Mouse (Mus musculus): Measurements from ENCODE around the gene Map2k1. TPM values are rescaled to one million over a fixed set of nuclear protein-coding genes. Genes with fewer than 3 reads are reported as not detected.

Gene Map2k1
- polyA plus RNA-seq, 1 experiment from 2014 or later = 66.7 TPM

DNA sequence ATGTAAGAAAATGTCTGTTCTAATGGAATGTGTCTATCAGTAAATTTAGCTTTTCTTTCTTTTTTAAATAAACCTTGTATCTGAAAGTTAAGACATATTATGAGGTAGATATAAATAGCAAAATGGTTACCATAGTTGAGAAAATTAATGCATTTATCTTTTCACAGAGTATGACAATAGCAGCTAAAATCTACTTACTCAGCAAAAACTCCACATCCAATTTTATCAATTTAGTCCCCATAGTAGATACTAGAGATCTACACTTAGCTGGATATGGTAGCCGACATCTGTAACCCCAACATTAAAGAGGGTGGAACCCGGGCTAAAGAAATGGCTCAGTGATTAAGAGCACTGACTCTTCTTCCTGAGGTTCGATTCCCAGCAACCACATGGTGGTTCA, 2.8 kb upstream of the Map2k1 start:
- Histone ChIP-seq H3K9me3 (ENCODE audit: control insufficient read depth, low read length) (no peaks in the 10 kb centered on the region), H3K4me3 (ENCODE audit: low read length) (no peak overlapping the region), H3K27me3 (ENCODE audit: control insufficient read depth, insufficient read depth, low read depth, low read length) (no peaks in the 10 kb centered on the region), H3K36me3 (ENCODE audit: control insufficient read depth, insufficient read depth, low read length) (no peaks in the 10 kb centered on the region), H3K27ac (ENCODE audit: low read length) (no peak overlapping the region), H3K9ac (ENCODE audit: low read length) (no peak overlapping the region), H3K4me1 (replicated peaks; ENCODE audit: control insufficient read depth, insufficient read depth, low read length) (peaks cover 11% of the 10 kb centered on the region), H3K4me2 (ENCODE audit: low read depth, low read length) (no peak overlapping the region)
- WGBS = 87% methylated on average over 3 of the region's 3 CpGs
- no peak for ATAC-seq (ENCODE audit: low read depth)

DNA sequence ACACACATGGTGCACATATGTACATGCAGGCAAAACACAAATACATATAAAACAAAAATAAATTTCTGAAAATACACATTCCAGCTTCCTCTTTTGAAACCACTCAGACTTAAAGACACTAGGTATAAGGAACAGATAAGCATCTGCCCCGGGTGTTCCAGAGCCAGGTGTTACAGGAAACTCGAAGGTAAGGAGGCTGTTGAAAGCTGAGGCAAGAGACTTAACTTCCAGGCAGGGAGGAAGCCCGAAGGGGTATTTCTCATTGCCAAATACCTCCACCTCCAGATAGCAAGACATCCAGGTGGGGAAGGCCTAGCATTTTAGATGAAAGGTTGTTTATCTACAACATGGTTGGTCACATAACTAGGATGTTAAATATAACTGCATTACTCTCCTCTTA, 2.0 kb upstream of the Map2k1 start:
- H3K27me3 ChIP-seq (ENCODE audit: control insufficient read depth, insufficient read depth, low read depth, low read length) = no peaks in the 10 kb centered on the region
- WGBS = 70% methylated on average over 3 of the region's 3 CpGs

DNA sequence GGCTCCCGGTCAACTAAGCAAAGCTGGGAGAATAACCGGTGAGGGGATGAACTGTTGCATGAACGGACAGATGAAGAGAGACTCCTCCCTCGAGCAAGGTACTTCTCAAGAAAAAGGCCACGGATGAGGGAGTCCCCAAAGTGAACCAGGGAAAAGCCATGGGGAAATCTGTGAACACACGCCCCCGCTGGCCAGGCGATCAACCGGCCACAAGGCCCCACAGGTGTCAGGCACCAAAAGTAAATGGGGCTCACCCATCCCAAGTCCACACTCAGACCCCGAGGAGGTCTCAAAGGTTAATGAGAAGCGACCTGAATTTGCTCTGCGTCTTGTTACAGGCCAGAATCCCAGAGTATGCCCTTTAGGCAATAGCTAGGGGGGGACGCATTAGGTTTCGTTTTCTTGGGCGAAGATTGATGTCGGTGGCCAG, 825 bp downstream of the Map2k1 start:
- peaks cover 13% of the 10 kb centered on the region for H3K4me1 ChIP-seq (replicated peaks; ENCODE audit: control insufficient read depth, insufficient read depth, low read length)
- H3K9me3 ChIP-seq (ENCODE audit: control insufficient read depth, low read length) = no peaks in the 10 kb centered on the region
- no peaks in the 10 kb centered on the region for H3K27me3 ChIP-seq (ENCODE audit: control insufficient read depth, insufficient read depth, low read depth, low read length)
- peak overlapping the region; percentile 99 for H3K4me3 ChIP-seq (ENCODE audit: low read length)
- peak overlapping the region; percentile 92 for H3K27ac ChIP-seq (ENCODE audit: low read length)
- no peaks in the 10 kb centered on the region for H3K36me3 ChIP-seq (ENCODE audit: control insufficient read depth, insufficient read depth, low read length)
- peak overlapping the region; percentile 90 for H3K4me2 ChIP-seq (ENCODE audit: low read depth, low read length)
- peak overlapping the region; percentile 92 for H3K9ac ChIP-seq (ENCODE audit: low read length)
- WGBS = under 1% methylated on average over 16 of the region's 16 CpGs
- ATAC-seq (ENCODE audit: low read depth) = no peak

More for the DNA sequence above, 2.0 kb upstream of the Map2k1 start:
- Histone ChIP-seq H3K9ac (ENCODE audit: low read length) (no peak overlapping the region), H3K9me3 (ENCODE audit: control insufficient read depth, low read length) (no peaks in the 10 kb centered on the region), H3K4me2 (ENCODE audit: low read depth, low read length) (no peak overlapping the region), H3K4me1 (replicated peaks; ENCODE audit: control insufficient read depth, insufficient read depth, low read length) (peaks cover 13% of the 10 kb centered on the region), H3K36me3 (ENCODE audit: control insufficient read depth, insufficient read depth, low read length) (no peaks in the 10 kb centered on the region), H3K27ac (ENCODE audit: low read length) (no peak overlapping the region), H3K4me3 (ENCODE audit: low read length) (no peak overlapping the region)
- ATAC-seq (ENCODE audit: low read depth) = no peak

- no peak for ATAC-seq (ENCODE audit: low read depth)
- H3K9ac ChIP-seq (ENCODE audit: low read length) = no peak overlapping the region
- H3K4me2 ChIP-seq (ENCODE audit: low read depth, low read length) = no peak overlapping the region
- H3K27ac ChIP-seq (ENCODE audit: low read length) = no peak overlapping the region
- H3K4me3 ChIP-seq (ENCODE audit: low read length) = no peak overlapping the region
- no peaks in the 10 kb centered on the region for H3K9me3 ChIP-seq (ENCODE audit: control insufficient read depth, low read length)
- no peaks in the 10 kb centered on the region for H3K36me3 ChIP-seq (ENCODE audit: control insufficient read depth, insufficient read depth, low read length)
- H3K27me3 ChIP-seq (ENCODE audit: control insufficient read depth, insufficient read depth, low read depth, low read length) = no peaks in the 10 kb centered on the region
- H3K4me1 ChIP-seq (replicated peaks; ENCODE audit: control insufficient read depth, insufficient read depth, low read length) = peaks cover 13% of the 10 kb centered on the region
Measured at GRCm38 (mm10) chr9:64250111-64250730, 3.2 kb downstream of the Map2k1 start.

GRCm38 (mm10) chr9:64249371-64249770, 4.1 kb downstream of the Map2k1 start:
- H3K4me2 ChIP-seq (ENCODE audit: low read depth, low read length) = no peak overlapping the region
- 55% methylated on average over 1 of the region's 1 CpGs for WGBS
- no peak overlapping the region for H3K4me3 ChIP-seq (ENCODE audit: low read length)
- peaks cover 13% of the 10 kb centered on the region for H3K4me1 ChIP-seq (replicated peaks; ENCODE audit: control insufficient read depth, insufficient read depth, low read length)
- no peaks in the 10 kb centered on the region for H3K27me3 ChIP-seq (ENCODE audit: control insufficient read depth, insufficient read depth, low read depth, low read length)
- H3K36me3 ChIP-seq (ENCODE audit: control insufficient read depth, insufficient read depth, low read length) = no peaks in the 10 kb centered on the region
- no peak overlapping the region for H3K27ac ChIP-seq (ENCODE audit: low read length)
- no peak for ATAC-seq (ENCODE audit: low read depth)
- no peaks in the 10 kb centered on the region for H3K9me3 ChIP-seq (ENCODE audit: control insufficient read depth, low read length)
- H3K9ac ChIP-seq (ENCODE audit: low read length) = no peak overlapping the region

GRCm38 (mm10) chr9:64242381-64242831, 11.0 kb downstream of the Map2k1 start:
- Histone ChIP-seq H3K4me3 (ENCODE audit: low read length) (no peak overlapping the region), H3K4me2 (ENCODE audit: low read depth, low read length) (no peak overlapping the region), H3K27me3 (ENCODE audit: control insufficient read depth, insufficient read depth, low read depth, low read length) (no peaks in the 10 kb centered on the region), H3K9ac (ENCODE audit: low read length) (no peak overlapping the region), H3K27ac (ENCODE audit: low read length) (peak overlapping the region; percentile 22; the same call in 1 of the 2 replicates), H3K4me1 (replicated peaks; ENCODE audit: control insufficient read depth, insufficient read depth, low read length) (peaks cover 9% of the 10 kb centered on the region; the same call in 1 of the 2 replicates), H3K9me3 (ENCODE audit: control insufficient read depth, low read length) (no peaks in the 10 kb centered on the region), H3K36me3 (ENCODE audit: control insufficient read depth, insufficient read depth, low read length) (no peaks in the 10 kb centered on the region)
- ATAC-seq (ENCODE audit: low read depth) = no peak
- WGBS = 55% methylated on average over 6 of the region's 6 CpGs

GRCm38 (mm10) chr9:64240681-64241080, 12.8 kb downstream of the Map2k1 start:
- H3K4me2 ChIP-seq (ENCODE audit: low read depth, low read length) = peak overlapping the region; percentile 6
- H3K36me3 ChIP-seq (ENCODE audit: control insufficient read depth, insufficient read depth, low read length) = no peaks in the 10 kb centered on the region
- no peak overlapping the region for H3K4me3 ChIP-seq (ENCODE audit: low read length)
- no peaks in the 10 kb centered on the region for H3K27me3 ChIP-seq (ENCODE audit: control insufficient read depth, insufficient read depth, low read depth, low read length)
- peak; percentile 49; the same call in 1 of the 2 replicates for ATAC-seq (ENCODE audit: low read depth)
- H3K9ac ChIP-seq (ENCODE audit: low read length) = no peak overlapping the region
- H3K27ac ChIP-seq (ENCODE audit: low read length) = no peak overlapping the region
- no peaks in the 10 kb centered on the region for H3K9me3 ChIP-seq (ENCODE audit: control insufficient read depth, low read length)
- WGBS = 34% methylated on average over 8 of the region's 8 CpGs
- peaks cover 9% of the 10 kb centered on the region; the same call in 1 of the 2 replicates for H3K4me1 ChIP-seq (replicated peaks; ENCODE audit: control insufficient read depth, insufficient read depth, low read length)

GRCm38 (mm10) chr9:64240116-64240515, 13.3 kb downstream of the Map2k1 start:
- WGBS = 31% methylated on average over 2 of the region's 2 CpGs
- Histone ChIP-seq H3K9ac (ENCODE audit: low read length) (no peak overlapping the region), H3K4me1 (replicated peaks; ENCODE audit: control insufficient read depth, insufficient read depth, low read length) (peaks cover 9% of the 10 kb centered on the region; the same call in 1 of the 2 replicates), H3K36me3 (ENCODE audit: control insufficient read depth, insufficient read depth, low read length) (no peaks in the 10 kb centered on the region), H3K9me3 (ENCODE audit: control insufficient read depth, low read length) (no peaks in the 10 kb centered on the region), H3K4me2 (ENCODE audit: low read depth, low read length) (no peak overlapping the region), H3K4me3 (ENCODE audit: low read length) (no peak overlapping the region), H3K27ac (ENCODE audit: low read length) (no peak overlapping the region), H3K27me3 (ENCODE audit: control insufficient read depth, insufficient read depth, low read depth, low read length) (no peaks in the 10 kb centered on the region)
- ATAC-seq (ENCODE audit: low read depth) = no peak

- Histone ChIP-seq H3K4me1 (replicated peaks; ENCODE audit: control insufficient read depth, insufficient read depth, low read length) (peaks cover 35% of the 10 kb centered on the region), H3K27me3 (ENCODE audit: control insufficient read depth, insufficient read depth, low read depth, low read length) (no peaks in the 10 kb centered on the region), H3K9me3 (ENCODE audit: control insufficient read depth, low read length) (no peaks in the 10 kb centered on the region), H3K27ac (ENCODE audit: low read length) (no peak overlapping the region), H3K36me3 (ENCODE audit: control insufficient read depth, insufficient read depth, low read length) (no peaks in the 10 kb centered on the region), H3K4me2 (ENCODE audit: low read depth, low read length) (no peak overlapping the region), H3K4me3 (ENCODE audit: low read length) (no peak overlapping the region), H3K9ac (ENCODE audit: low read length) (no peak overlapping the region)
- no peak for ATAC-seq (ENCODE audit: low read depth)
- WGBS = 96% methylated on average over 7 of the region's 7 CpGs
Measured at GRCm38 (mm10) chr9:64236056-64236455, 17.4 kb downstream of the Map2k1 start.

Data from lung, embryonic 16.5 days (tissue).